Mouse (Mus musculus) megakaryocyte, embryonic 14.5 days (primary cell): ENCODE measurements around the gene Ccdc88c.

Experiments used
- FLI1 ChIP-seq: IDR thresholded peaks from 2 replicates; pipeline ENCODE4 v1.6.1; 2012; ENCODE audit warnings: low read length, inconsistent platforms, mixed read lengths
- GATA1 ChIP-seq: IDR thresholded peaks from 3 replicates; pipeline ENCODE4 v1.6.1; 2012; ENCODE audit warnings: mixed read lengths, low read length, inconsistent platforms, borderline replicate concordance

- TF ChIP-seq GATA1, result no peak
- no peak for TF ChIP-seq FLI1
Observed at GRCm38 (mm10) chr12:100965298-100965697, 63.6 kb downstream of the Ccdc88c start.
